Mouse (Mus musculus): ENCODE measurements around the gene Hist1h4d.
"Not testable (repeated sequence)": the region's sequence is repeated elsewhere in the genome, so short reads cannot be mapped to it uniquely, and the experiment has no call there.

The Hist1h4d gene

GRCm38 (mm10) chr13:23551146-23551834, 30.1 kb upstream of the Hist1h4d start, which contains the start of gene Hist1h4f:
Gene Hist1h4f, minus strand, starts transcription at chr13:23551648.
- DNase-seq (ENCODE audit: inconsistent age in 2 of 2, low spot score in 1 of 2), result peak; percentile 85 to 95

GRCm38 (mm10) chr13:23551931-23552914, 29.2 kb upstream of the Hist1h4d start:
- DNase-seq (ENCODE audit: inconsistent age in 2 of 2, low spot score in 1 of 2), result no peak

GRCm38 (mm10) chr13:23552962-23553361, 28.4 kb upstream of the Hist1h4d start, which contains the start of gene Hist1h1d:
Gene Hist1h1d, plus strand, starts transcription at chr13:23553262.
- no peak for DNase-seq (ENCODE audit: inconsistent age in 2 of 2, low spot score in 1 of 2)

GRCm38 (mm10) chr13:23554393-23554792, 27.0 kb upstream of the Hist1h4d start:
- no peak for DNase-seq (ENCODE audit: inconsistent age in 2 of 2, low spot score in 1 of 2)

DNA sequence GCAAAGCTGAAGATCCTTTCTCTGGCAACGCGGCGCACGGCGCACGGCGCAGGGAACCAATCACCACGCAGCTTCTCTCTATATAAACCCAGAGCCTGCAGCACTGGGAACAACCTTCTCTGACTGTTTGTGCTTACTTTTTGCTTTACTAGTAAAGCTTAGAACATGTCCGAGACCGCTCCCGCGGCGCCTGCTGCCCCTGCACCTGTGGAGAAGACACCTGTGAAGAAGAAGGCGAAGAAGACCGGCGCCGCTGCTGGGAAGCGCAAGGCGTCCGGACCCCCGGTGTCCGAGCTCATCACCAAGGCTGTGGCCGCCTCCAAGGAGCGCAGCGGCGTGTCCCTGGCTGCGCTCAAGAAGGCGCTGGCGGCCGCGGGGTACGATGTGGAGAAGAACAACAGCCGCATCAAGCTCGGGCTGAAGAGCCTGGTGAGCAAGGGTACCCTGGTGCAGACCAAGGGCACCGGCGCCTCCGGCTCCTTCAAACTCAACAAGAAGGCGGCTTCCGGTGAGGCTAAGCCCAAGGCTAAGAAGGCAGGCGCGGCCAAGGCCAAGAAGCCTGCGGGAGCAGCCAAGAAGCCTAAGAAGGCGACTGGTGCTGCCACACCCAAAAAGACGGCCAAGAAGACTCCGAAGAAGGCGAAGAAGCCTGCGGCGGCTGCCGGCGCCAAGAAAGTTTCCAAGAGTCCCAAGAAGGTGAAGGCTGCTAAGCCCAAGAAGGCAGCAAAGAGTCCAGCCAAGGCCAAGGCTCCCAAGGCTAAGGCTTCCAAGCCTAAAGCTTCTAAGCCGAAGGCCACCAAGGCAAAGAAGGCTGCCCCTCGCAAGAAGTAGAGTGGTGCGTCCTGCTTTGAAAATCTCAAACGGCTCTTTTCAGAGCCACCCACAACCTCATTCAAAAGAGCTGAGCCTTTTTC, 26.2 kb upstream of the Hist1h4d start:
- peak; percentile 76 to 93 for DNase-seq (ENCODE audit: inconsistent age in 2 of 2, low spot score in 1 of 2)

GRCm38 (mm10) chr13:23555839-23556416, 25.5 kb upstream of the Hist1h4d start:
- DNase-seq (ENCODE audit: inconsistent age in 2 of 2, low spot score in 1 of 2), result peak; percentile 66 to 94

GRCm38 (mm10) chr13:23556906-23557305, 24.5 kb upstream of the Hist1h4d start:
- no peak for DNase-seq (ENCODE audit: inconsistent age in 2 of 2, low spot score in 1 of 2)

DNA sequence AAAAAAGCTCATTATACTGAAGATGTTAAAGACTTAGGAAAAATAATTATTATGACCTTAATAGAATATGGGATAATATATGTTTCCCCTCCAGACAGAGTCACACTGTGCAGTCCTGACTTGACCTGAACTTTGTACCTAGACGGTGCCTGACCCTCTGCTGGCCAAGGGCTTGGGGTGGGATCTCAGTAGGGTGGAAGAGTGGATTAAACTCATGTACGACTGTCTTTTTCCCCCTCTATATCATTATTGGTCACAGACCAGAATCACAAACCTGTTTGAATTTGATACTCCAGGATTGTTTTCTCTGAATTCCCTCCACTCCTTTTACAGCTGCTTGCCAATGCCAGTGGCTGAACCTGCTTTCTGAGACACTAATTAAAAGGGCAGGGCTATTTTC, 20.7 kb upstream of the Hist1h4d start:
- DNase-seq (ENCODE audit: inconsistent age in 2 of 2, low spot score in 1 of 2), result not testable (repeated sequence)

DNA sequence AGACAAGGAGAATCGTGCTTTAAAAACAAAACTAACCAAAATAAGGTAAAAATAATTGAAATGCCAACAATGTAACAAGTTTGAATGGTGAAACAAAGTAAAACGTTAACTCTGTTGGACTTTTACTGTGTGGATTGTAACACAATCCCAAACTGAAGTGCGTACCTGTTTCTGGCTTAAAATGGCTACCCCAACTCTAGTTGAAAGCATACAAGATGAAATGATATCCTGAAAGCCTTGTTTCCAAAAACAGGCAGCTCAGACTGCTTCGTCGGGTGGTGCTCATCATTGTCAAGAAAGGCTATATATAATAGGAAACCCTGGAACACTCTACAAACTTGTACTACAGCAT, 19.9 kb upstream of the Hist1h4d start:
- not testable (repeated sequence) for DNase-seq (ENCODE audit: inconsistent age in 2 of 2, low spot score in 1 of 2)

DNA sequence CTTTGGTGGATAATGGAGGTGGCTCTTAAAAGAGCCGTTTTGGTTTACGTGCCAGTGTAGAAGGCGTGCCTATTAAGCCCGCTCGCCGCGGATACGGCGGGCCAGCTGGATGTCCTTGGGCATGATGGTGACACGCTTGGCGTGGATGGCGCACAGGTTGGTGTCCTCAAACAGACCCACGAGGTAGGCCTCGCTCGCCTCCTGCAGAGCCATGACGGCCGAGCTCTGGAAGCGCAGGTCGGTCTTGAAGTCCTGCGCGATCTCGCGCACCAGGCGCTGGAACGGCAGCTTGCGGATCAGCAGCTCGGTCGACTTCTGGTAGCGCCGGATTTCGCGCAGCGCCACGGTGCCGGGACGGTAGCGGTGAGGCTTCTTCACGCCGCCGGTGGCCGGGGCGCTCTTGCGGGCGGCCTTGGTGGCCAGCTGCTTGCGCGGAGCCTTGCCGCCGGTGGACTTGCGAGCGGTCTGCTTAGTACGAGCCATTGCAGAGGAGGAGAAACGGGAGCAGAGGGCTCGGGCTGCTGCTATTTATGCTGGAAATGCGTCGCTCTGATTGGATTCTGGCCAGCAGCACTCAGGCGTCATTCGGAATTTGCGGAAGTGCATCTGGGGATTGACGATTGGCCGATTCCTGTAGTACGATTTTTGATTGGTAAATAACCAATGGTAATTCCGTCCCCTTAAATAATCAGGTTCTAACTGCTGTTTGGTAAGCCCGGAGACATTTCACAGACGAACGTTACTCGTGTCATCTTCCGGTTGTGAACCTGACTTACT, 19.3 kb upstream of the Hist1h4d start, which contains the start of gene Hist1h3e:
Hist1h3e (minus strand) TSS at position 487 of the 777 bp plus-strand sequence.
- DNase-seq (ENCODE audit: inconsistent age in 2 of 2, low spot score in 1 of 2), result peak; percentile 95 to 98

DNA sequence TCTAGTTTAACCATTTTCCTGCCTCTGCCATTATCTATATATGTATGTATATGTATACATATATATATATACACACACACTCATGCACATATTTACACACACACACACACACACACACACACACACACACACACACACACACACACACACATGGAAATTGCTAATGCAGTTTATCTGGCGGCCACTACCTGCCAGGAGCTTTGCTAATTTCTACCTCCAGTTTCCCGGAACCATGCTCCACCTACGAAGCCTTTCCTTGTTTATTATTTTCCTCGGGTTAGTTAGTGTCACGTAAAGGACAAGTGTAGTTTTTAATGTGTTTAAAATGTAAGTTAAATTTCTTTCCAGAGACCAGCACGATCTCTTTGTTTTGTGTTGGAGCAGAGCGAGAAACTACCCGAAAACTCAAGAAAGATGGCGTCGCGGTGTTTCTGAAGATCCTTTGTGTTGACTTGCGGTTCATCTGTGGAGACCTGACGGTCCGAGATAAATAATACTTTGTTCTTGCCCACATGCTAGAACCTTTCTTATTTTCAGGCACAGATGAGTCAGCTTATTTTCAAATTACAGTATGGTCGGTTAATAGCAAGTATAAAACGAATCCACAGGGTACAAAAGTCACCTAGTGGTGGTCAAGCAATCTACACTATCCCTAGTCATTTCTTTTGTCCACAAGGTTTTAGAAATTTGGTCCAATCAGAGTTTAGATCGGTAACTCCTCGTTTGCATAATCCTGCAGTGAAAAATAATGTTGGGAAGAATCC, 18.5 kb upstream of the Hist1h4d start:
- peak; percentile 49 to 90 for DNase-seq (ENCODE audit: inconsistent age in 2 of 2, low spot score in 1 of 2)

GRCm38 (mm10) chr13:23564482-23564881, 16.9 kb upstream of the Hist1h4d start:
- DNase-seq (ENCODE audit: inconsistent age in 2 of 2, low spot score in 1 of 2), result no peak

DNA sequence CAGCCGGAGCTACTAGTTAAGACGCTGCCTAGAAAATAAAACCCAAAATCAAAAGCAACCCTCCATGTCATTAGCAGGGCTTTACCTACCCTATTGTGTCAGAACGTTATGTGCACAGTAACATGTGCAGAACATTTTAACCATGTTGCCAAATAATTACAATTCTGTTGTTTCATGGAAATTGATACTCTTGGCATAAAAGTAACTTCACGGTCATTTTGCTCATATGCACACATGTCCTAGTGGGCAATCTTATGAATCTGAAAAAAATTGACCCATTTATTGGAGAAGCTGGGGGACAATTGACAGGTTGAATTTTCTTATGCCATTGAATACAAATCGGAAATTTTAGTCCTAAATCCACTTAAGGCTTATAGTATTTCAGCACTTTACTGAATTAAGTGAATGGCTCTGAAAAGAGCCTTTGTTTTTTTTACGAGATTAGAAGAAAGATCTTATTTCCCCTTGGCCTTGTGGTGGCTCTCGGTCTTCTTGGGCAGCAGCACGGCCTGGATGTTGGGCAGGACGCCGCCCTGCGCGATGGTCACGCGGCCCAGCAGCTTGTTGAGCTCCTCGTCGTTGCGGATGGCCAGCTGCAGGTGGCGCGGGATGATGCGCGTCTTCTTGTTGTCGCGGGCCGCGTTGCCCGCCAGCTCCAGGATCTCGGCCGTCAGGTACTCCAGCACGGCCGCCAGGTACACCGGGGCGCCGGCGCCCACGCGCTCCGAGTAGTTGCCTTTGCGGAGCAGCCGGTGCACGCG, 11.0 kb upstream of the Hist1h4d start:
- peak in 1 of 2 experiments; percentile 39 for DNase-seq (ENCODE audit: inconsistent age in 2 of 2, low spot score in 1 of 2)

DNA sequence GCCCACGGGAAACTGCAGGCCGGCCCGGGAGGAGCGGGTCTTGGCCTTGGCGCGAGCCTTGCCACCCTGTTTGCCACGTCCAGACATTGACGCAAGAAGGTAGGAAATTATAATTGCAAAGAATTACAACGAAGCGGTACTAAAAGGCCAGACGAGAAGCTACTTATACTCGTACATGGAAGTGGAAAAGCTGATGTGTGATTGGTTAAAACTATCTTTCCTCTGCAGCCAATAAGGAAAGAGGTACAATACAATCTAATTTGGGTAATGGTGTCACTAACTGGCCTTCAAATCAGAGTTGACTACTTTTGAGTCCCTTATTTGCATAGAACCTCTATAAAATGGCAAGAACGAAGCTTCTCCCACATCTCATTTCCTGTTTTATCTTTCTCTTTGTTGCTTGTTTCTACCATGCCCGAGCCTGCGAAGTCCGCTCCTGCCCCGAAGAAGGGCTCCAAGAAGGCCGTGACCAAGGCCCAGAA, 10.3 kb upstream of the Hist1h4d start, which contains the start of the genes Hist1h2ae and Hist1h2bg:
Hist1h2ae (minus strand) TSS at position 199 of the 482 bp plus-strand sequence.
Hist1h2bg (plus strand) TSS at position 375 of the 482 bp plus-strand sequence.
- DNase-seq (ENCODE audit: inconsistent age in 2 of 2, low spot score in 1 of 2), result peak; percentile 80 to 96

GRCm38 (mm10) chr13:23571504-23572217, 9.7 kb upstream of the Hist1h4d start:
- DNase-seq (ENCODE audit: inconsistent age in 2 of 2, low spot score in 1 of 2), result peak in 1 of 2 experiments; percentile 66

DNA sequence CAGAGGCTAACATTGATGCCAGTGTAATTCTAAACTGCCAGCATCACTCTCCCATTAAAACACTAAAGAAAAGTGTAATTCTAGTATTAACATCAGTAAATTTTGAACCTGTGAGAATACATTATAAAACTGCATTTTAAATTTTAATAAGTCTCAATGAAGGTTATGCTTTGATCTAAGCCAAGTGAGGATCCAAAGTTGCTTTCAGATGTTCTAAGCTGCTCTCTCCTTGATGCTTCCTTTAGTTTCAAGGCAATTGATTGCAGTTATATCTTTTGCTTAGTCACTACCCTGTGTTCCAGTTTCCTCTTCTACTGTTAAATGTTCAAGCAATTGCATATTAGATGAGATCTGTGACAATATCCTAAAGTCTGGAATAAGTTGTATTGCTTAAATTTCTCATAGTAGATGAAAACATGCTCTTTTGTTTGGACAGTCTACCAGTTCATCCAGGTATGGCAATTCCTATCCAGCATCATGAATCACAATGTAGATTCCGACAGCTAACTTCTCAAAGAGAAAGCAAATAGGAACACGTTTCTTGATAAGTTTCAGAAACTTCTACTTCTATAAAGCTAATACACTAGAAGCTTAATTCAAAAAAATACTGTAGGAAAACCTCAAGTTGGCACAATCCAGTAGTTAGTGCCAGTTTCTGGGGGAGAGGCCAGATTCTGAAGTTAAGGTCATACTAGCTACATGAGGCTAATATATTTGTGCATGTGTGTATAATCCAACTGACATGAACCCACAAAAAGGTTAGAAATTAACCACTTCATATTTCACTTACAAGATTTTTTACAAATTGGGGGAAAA, 9.0 kb upstream of the Hist1h4d start:
- DNase-seq (ENCODE audit: inconsistent age in 2 of 2, low spot score in 1 of 2), result no peak
